Mouse (Mus musculus) large intestine, adult 2 months (tissue): ENCODE results near the gene Cdk12. TPM values are rescaled to one million over a fixed set of nuclear protein-coding genes. Genes with fewer than 3 reads are reported as not detected.

Source experiments
- DNase-seq: peaks from one replicate; pipeline ENCODE4 v3.0.0-alpha.2; 2012; ENCODE audit warnings: low read depth, low spot score
- WGBS: fragments of 180-500 bp; shearing (Covaris S2); methylation state at CpG from one replicate; pipeline ENCODE4 v1.1.7; 2018; 5-methylcytosine and 5-hydroxymethylcytosine counted together
- polyA plus RNA-seq: library from polyadenylated mRNA; depleted of rRNA; stranded (reverse); fragments of >200 nt; gene quantifications from 2 replicates; pipeline ENCODE4 v1.2.3, GENCODE M21; 2012; rRNA removed

The Cdk12 gene
- polyA plus RNA-seq, 1 experiment: 8.5 TPM

DNA sequence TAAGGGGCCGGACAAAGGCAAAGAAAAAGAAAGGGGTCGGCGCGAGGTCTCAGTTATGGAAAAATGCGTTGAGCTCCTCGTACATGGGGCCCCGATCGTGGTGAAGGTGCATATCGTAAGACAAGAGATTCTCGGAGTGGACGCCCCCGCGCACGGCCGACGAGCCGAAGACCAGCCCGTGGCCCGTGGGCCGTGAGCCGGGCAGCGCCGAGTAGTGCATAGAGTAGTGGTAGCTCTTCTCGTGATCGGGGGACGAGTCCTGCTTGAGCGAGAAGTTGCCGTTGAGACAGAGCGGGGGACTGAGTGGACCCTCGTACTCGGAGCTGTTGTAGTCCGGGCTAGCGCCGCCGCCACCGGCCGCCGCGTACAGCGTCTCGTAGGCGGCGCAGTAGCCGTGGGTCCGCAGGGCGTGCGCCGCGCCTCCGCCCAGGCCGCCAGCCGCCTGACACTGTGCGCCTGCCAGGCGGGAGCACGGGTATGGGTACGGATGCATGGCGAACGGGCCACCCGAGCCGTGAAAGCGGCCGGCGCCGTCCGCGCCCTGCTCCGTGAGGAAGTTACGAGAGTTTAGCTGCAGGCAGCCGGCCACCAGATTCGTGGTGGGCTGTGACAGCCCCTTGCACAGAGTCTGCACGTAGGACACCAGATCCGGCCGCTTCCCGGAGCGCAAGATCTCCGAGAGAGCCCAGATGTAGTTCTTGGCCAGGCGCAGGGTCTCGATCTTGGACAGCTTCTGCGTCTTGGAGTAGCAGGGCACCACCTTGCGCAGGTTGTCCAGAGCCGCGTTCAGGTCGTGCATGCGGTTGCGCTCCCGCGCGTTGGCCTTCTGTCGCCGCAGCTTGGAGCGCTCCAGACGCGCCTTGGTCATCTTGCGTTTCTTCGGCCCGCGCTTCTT is 124.5 kb downstream of the Cdk12 start:
- WGBS: 1% methylated on average over 97 of the region's 97 CpGs
- DNase-seq: no peak

DNA sequence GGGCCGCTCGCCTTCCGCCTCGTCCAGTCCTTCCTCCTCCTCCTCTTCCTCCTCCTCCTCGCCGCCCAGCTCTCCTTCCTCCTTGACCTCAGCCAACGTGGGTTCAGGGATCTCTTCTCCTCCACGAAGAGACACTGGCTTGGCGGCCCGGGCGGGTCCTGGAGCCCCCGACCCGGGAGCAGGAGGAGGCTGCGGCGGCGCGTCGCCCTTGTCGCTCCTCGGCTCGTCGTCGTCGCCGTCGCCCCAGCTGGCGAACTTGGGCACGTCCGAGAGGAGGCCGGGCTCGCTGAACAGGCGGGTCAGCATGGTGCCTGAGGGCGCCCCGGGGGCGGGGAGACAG is 125.1 kb downstream of the Cdk12 start:
- no peak for DNase-seq
- WGBS: under 1% methylated on average over 35 of the region's 35 CpGs

Other genes starting within 250 kb of the Cdk12 start
- 1.3 and 1.6 TPM in 2 replicates for gene Plxdc1, start 216.6 kb upstream of the Cdk12 start, polyA plus RNA-seq
- gene Arl5c, start 206.9 kb upstream of the Cdk12 start, polyA plus RNA-seq: 2.5 and 3.4 TPM in 2 replicates
- gene Cacnb1, start 180.0 kb upstream of the Cdk12 start, polyA plus RNA-seq: 3.9 and 4.1 TPM in 2 replicates
- gene Rpl19, start 176.3 kb upstream of the Cdk12 start, polyA plus RNA-seq: 883 and 1,013 TPM in 2 replicates
- 1.0 and 1.2 TPM in 2 replicates for gene Stac2, start 149.6 kb upstream of the Cdk12 start, polyA plus RNA-seq
- gene Fbxl20, start 52.7 kb upstream of the Cdk12 start, polyA plus RNA-seq: 5.4 and 8.2 TPM in 2 replicates
- gene Med1, start 9.8 kb upstream of the Cdk12 start, polyA plus RNA-seq: 7.5 and 14.6 TPM in 2 replicates
- gene Neurod2, start 126.6 kb downstream of the Cdk12 start, polyA plus RNA-seq: 0.04 TPM in 1 of 2 replicates, not detected in the other
- 382 and 459 TPM in 2 replicates for gene Ppp1r1b, start 145.3 kb downstream of the Cdk12 start, polyA plus RNA-seq
- gene Stard3, start 155.3 kb downstream of the Cdk12 start, polyA plus RNA-seq: 68.3 and 98.9 TPM in 2 replicates
- 0.60 and 0.69 TPM in 2 replicates for gene Tcap, start 180.8 kb downstream of the Cdk12 start, polyA plus RNA-seq
- not detected in 2 replicates for gene Pnmt, start 183.4 kb downstream of the Cdk12 start, polyA plus RNA-seq
- 34.0 and 37.9 TPM in 2 replicates for gene Pgap3, start 197.4 kb downstream of the Cdk12 start, polyA plus RNA-seq
- gene Erbb2, start 209.4 kb downstream of the Cdk12 start, polyA plus RNA-seq: 62.1 and 92.7 TPM in 2 replicates
- 72.4 and 90.3 TPM in 2 replicates for gene Mien1, start 235.9 kb downstream of the Cdk12 start, polyA plus RNA-seq
- 83.7 and 92.9 TPM in 2 replicates for gene Grb7, start 243.3 kb downstream of the Cdk12 start, polyA plus RNA-seq